Mouse (Mus musculus) forebrain, embryonic 14.5 days (tissue): ENCODE measurements around the gene Fthl17d. TPM values are rescaled to one million over a fixed set of nuclear protein-coding genes. Genes with fewer than 3 reads are reported as not detected.

Experiments used
- polyA plus RNA-seq: library from polyadenylated mRNA; unstranded; fragments of >200 nt; fragmentation: Nextera tagmentation; extraction: Ambion mirVana; gene quantifications from 2 replicates; pipeline ENCODE4 v1.2.1, GENCODE M21; 2014

The Fthl17d gene
- polyA plus RNA-seq, 1 experiment from 2014 or later, result not detected

Other genes with a start within 250 kb of the Fthl17d start
- gene Ssx9, start 238.3 kb downstream of the Fthl17d start, polyA plus RNA-seq, result not detected in 2 replicates
- gene Ssxb5, start 183.1 kb downstream of the Fthl17d start, polyA plus RNA-seq, result not detected in 2 replicates
- gene Gm6592, start 142.8 kb downstream of the Fthl17d start, polyA plus RNA-seq, result not detected in 2 replicates
- gene Gm5751, start 112.5 kb downstream of the Fthl17d start, polyA plus RNA-seq, result not detected in 2 replicates
- 15.2 and 15.6 TPM in 2 replicates for gene B630019K06Rik, start 94.4 kb downstream of the Fthl17d start, polyA plus RNA-seq
- gene Fthl17b, start 23.8 kb downstream of the Fthl17d start, polyA plus RNA-seq, result not detected in 2 replicates
- gene Fthl17c, start 10.2 kb downstream of the Fthl17d start, polyA plus RNA-seq, result not detected in 2 replicates
- gene Fthl17e, start 46.7 kb upstream of the Fthl17d start, polyA plus RNA-seq, result not detected in 2 replicates
- gene Fthl17f, start 76.3 kb upstream of the Fthl17d start, polyA plus RNA-seq, result not detected in 2 replicates
- gene 4930402K13Rik, start 117.8 kb upstream of the Fthl17d start, polyA plus RNA-seq, result not detected in 2 replicates
- gene Lancl3, start 213.1 kb upstream of the Fthl17d start, polyA plus RNA-seq, result 2.9 and 4.7 TPM in 2 replicates